Mouse (Mus musculus) MEL-GATA-1-ER (cell line): ENCODE measurements around the gene 1700020A23Rik.

ENCODE experiments used
- DNase-seq: peaks from one replicate; pipeline ENCODE4 v3.0.0-alpha.2; 2012; ENCODE audit warnings: low read depth; ENCODE audit errors: extremely low read depth

Gene 1700020A23Rik

GRCm38 (mm10) chr2:130450434-130450796 is 45.4 kb downstream of the 1700020A23Rik start:
- DNase-seq: no peak

- DNase-seq: no peak
These were observed 46.1 kb downstream of the 1700020A23Rik start for GRCm38 (mm10) chr2:130451086-130451726.

DNA sequence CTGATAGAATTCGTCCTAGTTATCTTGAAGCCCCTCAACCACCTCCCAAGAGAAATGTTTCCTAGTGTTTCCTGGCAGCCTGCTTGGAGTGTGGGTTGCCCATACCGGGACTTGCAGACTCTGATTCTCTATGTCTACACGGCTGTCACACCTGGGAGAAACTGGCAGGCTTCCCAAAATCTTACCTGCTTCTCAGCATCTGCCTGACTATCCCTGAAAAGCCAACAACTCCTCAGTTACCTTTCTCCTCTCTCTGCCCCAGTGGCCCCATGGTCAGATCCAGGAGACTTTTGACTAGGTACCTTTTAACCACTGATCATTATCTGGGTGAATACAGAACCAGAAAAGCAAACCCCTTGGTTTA is 46.6 kb downstream of the 1700020A23Rik start:
- DNase-seq: no peak

- DNase-seq: no peak
These were observed 47.2 kb downstream of the 1700020A23Rik start for GRCm38 (mm10) chr2:130452266-130452665.

- DNase-seq: no peak
These were observed 48.4 kb downstream of the 1700020A23Rik start for GRCm38 (mm10) chr2:130453421-130453820.

DNA sequence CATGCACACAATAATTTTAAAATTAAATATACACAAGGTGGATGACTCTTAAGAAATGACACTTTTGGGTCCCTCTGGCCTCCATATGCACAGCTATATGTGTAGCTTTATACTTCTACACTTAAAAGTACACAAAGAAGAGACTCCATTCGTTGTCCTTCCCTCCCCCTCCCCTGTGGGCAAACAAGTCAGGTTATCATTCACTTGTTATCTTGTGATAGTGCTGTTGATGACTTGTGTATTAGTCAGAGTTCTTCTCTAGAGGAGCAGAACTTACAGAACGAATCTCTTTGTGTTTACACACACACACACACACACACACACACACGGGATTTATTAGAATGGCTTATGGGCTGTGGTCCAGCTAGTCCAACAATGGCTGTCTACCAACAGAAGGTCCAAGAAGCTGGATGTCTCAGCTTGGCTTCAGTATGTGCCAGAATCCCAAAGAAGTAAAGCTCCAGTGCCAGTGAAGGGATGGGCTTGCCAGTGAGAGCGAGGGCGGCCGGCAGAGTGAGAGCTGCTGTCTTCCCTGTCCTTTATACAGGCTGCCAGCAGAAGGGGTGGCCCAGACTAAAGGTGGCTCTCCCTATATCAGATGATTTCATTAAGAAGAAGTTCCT is 49.8 kb downstream of the 1700020A23Rik start:
- no peak for DNase-seq
